Mouse (Mus musculus): ENCODE results near the gene Gm17334.

GRCm38 (mm10) chr11:53762827-53763495 is 10.0 kb downstream of the Gm17334 start:
- TF ChIP-seq CTCF (IDR thresholded peaks at IDR 0.05; ENCODE audit: borderline replicate concordance, insufficient read depth, low read depth, low read length) (no peak), POLR2A (IDR thresholded peaks at IDR 0.05; ENCODE audit: borderline replicate concordance, insufficient read depth, low read length) (no peak)
